Mouse (Mus musculus) splenic B cell, adult 2 months (primary cell): Measurements from ENCODE around the gene Tamm41.

Experiments used
- DNase-seq: peaks from one replicate; pipeline ENCODE4 v3.0.0-alpha.2; 2011; ENCODE audit warnings: low read depth, low spot score
- H3K27me3 ChIP-seq: 2 replicates; pipeline ENCODE4 v1.6.1; 2012; ENCODE audit warnings: mild to moderate bottlenecking, low read length, moderate library complexity, mixed read lengths; ENCODE audit not compliant: control insufficient read depth, poor library complexity, insufficient read depth, severe bottlenecking
- H3K36me3 ChIP-seq: 2 replicates; pipeline ENCODE4 v1.6.1; 2012; ENCODE audit warnings: mild to moderate bottlenecking, low read length, moderate library complexity, mixed read lengths; ENCODE audit not compliant: control insufficient read depth, poor library complexity, insufficient read depth, severe bottlenecking

The Tamm41 gene

GRCm38 (mm10) chr6:115044709-115045108, 7.0 kb upstream of the Tamm41 start:
- DNase-seq = peak; percentile 33
- Histone ChIP-seq H3K36me3 (no peaks in the 10 kb centered on the region), H3K27me3 (no peaks in the 10 kb centered on the region)

GRCm38 (mm10) chr6:115043657-115044500, 6.2 kb upstream of the Tamm41 start:
- DNase-seq = no peak
- H3K36me3 ChIP-seq = no peaks in the 10 kb centered on the region
- H3K27me3 ChIP-seq = no peaks in the 10 kb centered on the region

- no peaks in the 10 kb centered on the region for H3K36me3 ChIP-seq
- H3K27me3 ChIP-seq = no peaks in the 10 kb centered on the region
- DNase-seq = no peak
Measured at GRCm38 (mm10) chr6:115042609-115043008, 4.9 kb upstream of the Tamm41 start.

- H3K27me3 ChIP-seq = no peaks in the 10 kb centered on the region
- DNase-seq = no peak
- H3K36me3 ChIP-seq = peaks cover 6% of the 10 kb centered on the region
Measured at GRCm38 (mm10) chr6:115033441-115033840, 4.2 kb downstream of the Tamm41 start.

- H3K27me3 ChIP-seq = no peaks in the 10 kb centered on the region
- DNase-seq = peak; percentile 18
- H3K36me3 ChIP-seq = peaks cover 6% of the 10 kb centered on the region
Measured at GRCm38 (mm10) chr6:115030098-115030497, 7.6 kb downstream of the Tamm41 start.

GRCm38 (mm10) chr6:115029248-115029647, 8.4 kb downstream of the Tamm41 start:
- peak; percentile 47 for DNase-seq
- no peaks in the 10 kb centered on the region for H3K27me3 ChIP-seq
- peaks cover 6% of the 10 kb centered on the region for H3K36me3 ChIP-seq

- peaks cover 5% of the 10 kb centered on the region for H3K36me3 ChIP-seq
- no peak for DNase-seq
- no peaks in the 10 kb centered on the region for H3K27me3 ChIP-seq
Measured at GRCm38 (mm10) chr6:115027485-115027992, 10.1 kb downstream of the Tamm41 start.

- DNase-seq = no peak
- Histone ChIP-seq H3K36me3 (peaks cover 2% of the 10 kb centered on the region), H3K27me3 (no peaks in the 10 kb centered on the region)
Measured at GRCm38 (mm10) chr6:115022876-115023275, 14.8 kb downstream of the Tamm41 start.

- no peak for DNase-seq
- Histone ChIP-seq H3K36me3 (peaks cover 3% of the 10 kb centered on the region), H3K27me3 (no peaks in the 10 kb centered on the region)
Measured at GRCm38 (mm10) chr6:115015461-115015860, 22.2 kb downstream of the Tamm41 start.

GRCm38 (mm10) chr6:115013574-115013973, 24.1 kb downstream of the Tamm41 start:
- no peak for DNase-seq
- no peaks in the 10 kb centered on the region for H3K27me3 ChIP-seq
- H3K36me3 ChIP-seq = peaks cover 3% of the 10 kb centered on the region

- Histone ChIP-seq H3K27me3 (no peaks in the 10 kb centered on the region), H3K36me3 (peaks cover 3% of the 10 kb centered on the region)
- DNase-seq = no peak
Measured at GRCm38 (mm10) chr6:115011792-115012191, 25.9 kb downstream of the Tamm41 start.

- Histone ChIP-seq H3K27me3 (no peaks in the 10 kb centered on the region), H3K36me3 (peaks cover 3% of the 10 kb centered on the region)
- DNase-seq = no peak
Measured at GRCm38 (mm10) chr6:115010815-115011214, 26.9 kb downstream of the Tamm41 start.

GRCm38 (mm10) chr6:115010304-115010703, 27.4 kb downstream of the Tamm41 start:
- Histone ChIP-seq H3K36me3 (peaks cover 3% of the 10 kb centered on the region), H3K27me3 (no peaks in the 10 kb centered on the region)
- no peak for DNase-seq

GRCm38 (mm10) chr6:115007728-115008127, 29.9 kb downstream of the Tamm41 start:
- peak; percentile 82 for DNase-seq
- H3K36me3 ChIP-seq = peaks cover 1% of the 10 kb centered on the region; the same call in 1 of the 2 replicates
- H3K27me3 ChIP-seq = no peaks in the 10 kb centered on the region

- no peak for DNase-seq
- H3K36me3 ChIP-seq = peaks cover 1% of the 10 kb centered on the region; the same call in 1 of the 2 replicates
- no peaks in the 10 kb centered on the region for H3K27me3 ChIP-seq
Measured at GRCm38 (mm10) chr6:115006948-115007347, 30.7 kb downstream of the Tamm41 start.
